Mouse (Mus musculus): ENCODE measurements around the gene Naa38.

DNA sequence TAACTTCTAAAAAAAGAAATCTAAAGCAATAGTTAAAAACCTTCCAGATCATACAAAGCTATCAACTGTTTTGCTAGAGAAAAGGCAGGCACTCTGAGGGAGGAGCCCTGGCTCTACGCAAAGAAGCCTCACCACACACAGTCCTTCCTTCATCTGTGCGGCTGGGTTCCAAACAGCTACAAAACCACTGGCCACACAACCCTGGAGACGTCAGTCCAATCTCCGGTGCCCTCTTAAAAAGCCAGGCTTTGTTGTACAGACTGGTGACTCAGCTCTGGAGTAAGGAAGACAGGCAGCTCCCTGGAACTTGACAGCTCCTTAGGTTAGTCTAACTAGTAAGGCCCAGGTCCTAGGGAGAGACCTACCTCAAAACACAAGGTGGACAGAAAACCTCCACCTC, 19.6 kb upstream of the Naa38 start:
- no peak for TF ChIP-seq CTCF (IDR thresholded peaks at IDR 0.05; ENCODE audit: low read depth, low read length)
- no peak for TF ChIP-seq POLR2A (IDR thresholded peaks at IDR 0.05; ENCODE audit: borderline replicate concordance, low read depth, low read length)
